Mouse (Mus musculus): Measurements from ENCODE around the gene Sec24c.

The Sec24c gene

DNA sequence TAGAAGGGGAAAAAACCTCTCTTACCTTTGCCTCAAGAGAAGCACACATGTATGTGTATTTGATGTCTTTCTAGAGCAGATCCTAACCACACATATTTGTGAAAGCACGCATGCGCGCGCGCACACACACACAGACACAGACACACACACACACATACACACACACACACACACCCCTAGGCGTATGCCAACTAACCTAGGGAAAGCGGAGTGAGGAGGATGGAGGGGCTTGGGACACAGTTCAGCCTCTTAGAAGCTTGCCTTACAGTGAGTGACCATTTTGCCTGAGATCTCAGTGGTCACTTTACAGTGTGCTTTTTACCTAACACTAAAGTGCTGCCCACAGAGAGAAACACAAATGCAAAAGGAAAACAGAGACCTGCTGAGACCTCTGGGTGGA lies 14.4 kb upstream of the Sec24c start:
- no peak for DNase-seq (ENCODE audit: inconsistent age in 2 of 2, low spot score in 1 of 2)

DNA sequence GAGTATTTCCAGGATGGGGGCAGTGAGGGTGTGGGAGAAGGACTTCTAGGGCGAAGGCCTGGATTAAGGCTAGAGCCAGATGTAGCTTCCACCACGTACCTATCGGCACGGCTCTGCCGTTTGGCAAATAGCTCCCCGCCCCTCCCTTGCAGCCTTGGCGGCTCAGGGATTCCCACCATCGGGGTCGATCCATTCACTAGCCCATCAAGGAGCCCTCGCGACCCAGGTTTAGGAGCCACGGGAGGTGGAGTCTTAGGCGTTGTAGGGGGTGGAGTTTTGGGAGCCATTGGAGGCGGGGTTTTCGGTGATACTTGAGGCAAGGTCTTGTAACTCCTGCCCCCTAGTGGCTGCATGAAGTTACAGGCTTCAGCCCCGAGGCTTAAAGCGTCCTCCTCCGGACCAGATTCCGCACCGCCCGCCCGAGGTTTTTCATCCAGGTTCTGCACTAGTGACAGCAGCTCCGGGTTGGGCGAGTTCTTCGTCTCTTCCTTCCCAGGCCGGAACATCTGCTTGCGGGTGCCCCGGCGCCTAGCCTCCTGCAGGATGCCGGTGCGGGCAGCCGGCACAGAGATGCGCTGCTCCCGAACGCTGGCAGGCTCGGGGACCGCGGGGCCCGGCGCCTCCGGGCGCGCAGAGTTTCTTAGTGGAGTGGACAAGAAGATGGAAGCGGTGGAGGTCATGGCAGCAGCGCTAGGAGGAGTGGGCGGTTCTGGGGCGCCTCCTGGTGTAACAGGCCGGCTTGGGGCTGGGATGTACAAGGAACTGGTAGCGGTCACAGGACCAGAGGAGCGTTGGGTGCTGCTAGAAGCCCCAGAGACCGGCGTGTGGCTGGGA lies 13.1 kb upstream of the Sec24c start:
- peak; percentile 93 to 98 for DNase-seq (ENCODE audit: inconsistent age in 2 of 2, low spot score in 1 of 2)

DNA sequence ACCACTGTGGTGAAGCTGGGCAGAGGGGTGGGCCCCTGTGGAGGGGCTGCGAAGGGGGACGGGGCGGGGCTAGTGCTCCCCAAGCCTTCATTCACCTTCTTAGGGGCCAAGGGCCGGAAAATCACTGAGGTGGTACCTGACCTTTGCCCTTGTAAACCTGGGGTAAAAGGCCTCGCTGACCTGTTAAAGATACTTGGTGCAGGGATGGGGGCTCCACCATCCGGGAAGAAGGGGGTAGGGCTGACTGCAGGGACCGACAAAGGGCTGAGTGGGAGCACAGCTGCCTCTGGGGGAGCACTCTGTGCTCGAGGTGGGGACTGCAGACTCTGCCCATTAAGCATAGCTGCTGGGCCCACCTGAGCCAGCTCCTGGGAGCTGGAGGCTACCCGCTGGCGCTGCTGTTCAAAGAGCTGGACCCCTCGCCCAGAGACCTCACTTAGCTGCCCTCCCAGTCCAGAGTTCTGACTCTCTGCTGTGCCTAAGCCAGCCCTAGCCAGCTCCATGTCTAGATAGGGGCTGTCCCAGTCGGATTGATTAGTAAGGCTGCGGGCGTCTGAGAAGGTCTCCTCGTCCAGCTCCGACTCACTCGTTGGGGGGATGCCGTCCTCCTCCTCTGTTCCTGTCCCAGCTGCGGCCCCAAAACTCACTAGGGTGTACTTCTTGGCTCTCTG lies 12.3 kb upstream of the Sec24c start:
- no peak for DNase-seq (ENCODE audit: inconsistent age in 2 of 2, low spot score in 1 of 2)

DNA sequence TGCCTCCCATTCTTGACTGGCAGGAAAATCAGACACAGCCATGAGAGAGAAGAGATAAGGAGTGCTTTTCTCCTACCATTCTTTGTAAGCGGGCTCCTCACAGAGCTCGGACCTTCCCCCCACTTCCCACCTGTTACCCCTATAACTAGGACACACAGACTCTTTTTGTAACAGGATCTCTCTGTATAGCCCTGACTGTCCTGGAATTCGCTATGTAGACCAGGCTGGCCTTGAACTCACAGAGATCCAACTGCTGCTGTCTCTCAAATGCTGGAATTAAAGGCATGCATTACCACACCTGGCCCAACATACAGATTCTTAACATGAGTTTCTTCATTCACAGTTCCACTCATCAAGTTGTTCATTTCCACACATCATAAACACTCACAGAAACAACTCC lies 11.4 kb upstream of the Sec24c start:
- DNase-seq (ENCODE audit: inconsistent age in 2 of 2, low spot score in 1 of 2) = no peak

DNA sequence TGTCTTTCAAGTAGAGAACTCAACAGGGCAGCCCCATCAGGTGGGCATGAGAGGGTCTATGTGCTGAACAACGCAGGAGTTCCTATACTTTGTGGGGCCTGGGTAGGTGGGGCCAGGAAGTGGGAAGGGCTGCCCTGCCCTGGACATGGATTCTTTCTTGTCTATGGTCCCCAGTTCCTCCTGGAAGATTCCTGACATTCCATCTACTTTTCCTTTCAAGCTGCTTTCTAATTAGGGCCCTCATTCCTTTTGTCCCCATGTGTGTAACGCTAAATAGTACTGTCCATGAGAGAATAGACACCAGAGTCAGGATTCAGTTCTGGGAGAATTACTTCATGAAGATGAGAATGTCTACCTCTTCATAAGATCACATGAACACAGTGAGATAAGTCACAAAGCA lies 10.5 kb upstream of the Sec24c start:
- DNase-seq (ENCODE audit: inconsistent age in 2 of 2, low spot score in 1 of 2) = no peak

DNA sequence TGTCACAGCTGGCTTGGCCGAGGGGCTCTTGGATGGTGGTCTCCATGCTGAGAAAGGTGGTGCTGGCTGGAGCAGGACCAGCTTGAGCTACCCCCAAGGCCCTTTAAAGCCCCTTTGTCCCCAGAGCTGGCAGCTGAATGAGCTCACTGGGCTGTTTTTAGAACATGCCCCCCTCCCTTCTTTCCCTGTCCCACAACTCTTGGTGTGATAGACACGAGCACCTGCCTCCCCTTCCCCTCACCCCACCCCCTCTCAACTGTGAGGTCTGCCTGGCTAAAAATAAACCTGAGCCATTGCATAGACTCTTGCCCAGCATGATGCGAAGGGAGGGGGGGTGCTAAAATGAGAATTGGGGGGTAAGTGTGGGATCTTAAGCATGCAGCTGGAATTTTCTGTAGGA lies 9.7 kb upstream of the Sec24c start:
- DNase-seq (ENCODE audit: inconsistent age in 2 of 2, low spot score in 1 of 2) = no peak

DNA sequence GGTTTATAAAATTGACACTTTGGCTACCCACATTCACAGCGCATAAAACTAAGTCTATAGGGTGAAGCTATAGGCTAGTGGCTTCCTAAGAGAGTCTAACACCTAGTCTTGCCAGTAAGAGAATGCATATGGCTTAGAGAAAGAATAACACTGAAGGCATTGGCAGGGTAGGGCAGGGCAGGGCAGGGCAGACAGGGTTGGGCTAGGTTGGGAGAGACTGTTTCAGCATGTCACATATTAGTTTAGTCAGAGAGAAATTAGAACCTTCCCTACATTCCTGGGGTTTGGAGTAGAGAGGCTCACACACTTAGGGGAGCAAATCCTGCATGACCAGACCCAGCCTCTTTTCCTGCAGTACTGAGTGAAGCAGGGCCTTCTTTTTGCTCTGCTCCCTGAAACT lies 6.6 kb upstream of the Sec24c start:
- no peak for DNase-seq (ENCODE audit: inconsistent age in 2 of 2, low spot score in 1 of 2)

DNA sequence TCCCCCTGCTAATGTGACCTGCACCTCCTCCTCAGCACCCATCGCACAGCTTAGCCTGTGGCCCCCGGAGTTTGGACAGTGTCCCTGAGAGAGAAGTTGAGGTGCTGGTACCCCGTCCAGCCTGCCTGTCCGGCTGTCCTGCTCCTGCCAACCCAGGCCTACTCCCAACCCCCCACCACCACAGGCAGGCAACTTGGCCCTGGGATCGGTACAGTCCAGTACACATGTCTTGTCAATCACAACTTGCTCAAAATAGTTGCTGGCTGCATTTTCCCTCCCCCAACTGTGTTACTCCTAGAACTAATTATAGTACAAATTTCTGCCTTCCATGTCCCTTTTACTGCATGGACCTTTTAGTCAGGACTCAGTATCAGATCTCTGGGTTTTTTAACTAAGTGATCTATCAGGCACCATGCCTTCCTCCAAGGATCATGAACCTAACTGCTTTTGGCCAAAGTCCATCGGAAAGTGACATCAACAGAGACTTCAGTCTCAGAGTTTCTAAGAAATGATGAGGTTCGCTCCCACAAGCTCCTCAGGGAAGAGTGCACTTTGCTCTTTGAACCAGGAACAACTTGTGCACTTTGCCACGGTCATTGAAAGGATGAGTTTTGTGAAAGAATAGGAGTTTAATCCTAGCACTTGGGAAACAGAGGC lies 5.8 kb upstream of the Sec24c start, which contains the start of gene Synpo2l:
Gene Synpo2l, minus strand, starts transcription at position 201 of the 657 bp plus-strand sequence.
- DNase-seq (ENCODE audit: inconsistent age in 2 of 2, low spot score in 1 of 2) = no peak

DNA sequence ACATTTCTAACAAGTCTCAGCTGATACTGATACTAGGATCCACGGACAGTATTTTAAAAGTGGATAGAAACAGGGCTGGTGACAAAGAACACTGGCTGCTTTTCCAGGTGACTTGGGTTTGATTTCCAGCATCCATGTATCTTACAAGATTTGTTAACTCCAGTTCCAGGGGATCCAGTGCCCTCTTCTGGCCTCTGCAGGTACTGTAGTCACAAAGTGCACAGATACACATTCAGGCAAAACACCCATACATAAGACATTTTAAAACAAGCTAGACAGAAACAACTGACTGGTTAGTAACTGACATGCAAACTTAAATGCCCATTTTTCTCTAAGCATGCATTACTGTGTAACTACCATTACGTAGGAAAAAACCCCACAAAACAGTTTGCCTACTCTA lies 1.1 kb upstream of the Sec24c start:
- peak in 1 of 2 experiments; percentile 64 for DNase-seq (ENCODE audit: inconsistent age in 2 of 2, low spot score in 1 of 2)

DNA sequence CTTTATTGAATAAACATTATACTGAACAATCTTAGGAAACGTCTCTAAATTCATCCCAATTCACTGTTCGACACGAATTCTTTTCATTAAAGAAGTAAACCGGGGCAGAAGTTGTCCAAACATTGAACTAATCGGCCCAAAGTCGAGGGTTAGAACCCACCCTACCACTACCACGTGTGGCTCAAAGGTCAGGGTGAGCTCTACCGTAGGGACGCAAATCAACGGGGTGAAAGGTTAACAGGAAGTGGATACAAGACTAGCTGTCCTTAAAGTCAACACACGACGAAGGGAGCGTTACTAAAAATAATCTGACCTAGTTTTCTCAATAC lies 409 bp upstream of the Sec24c start:
- peak in 1 of 2 experiments; percentile 63 for DNase-seq (ENCODE audit: inconsistent age in 2 of 2, low spot score in 1 of 2)

DNA sequence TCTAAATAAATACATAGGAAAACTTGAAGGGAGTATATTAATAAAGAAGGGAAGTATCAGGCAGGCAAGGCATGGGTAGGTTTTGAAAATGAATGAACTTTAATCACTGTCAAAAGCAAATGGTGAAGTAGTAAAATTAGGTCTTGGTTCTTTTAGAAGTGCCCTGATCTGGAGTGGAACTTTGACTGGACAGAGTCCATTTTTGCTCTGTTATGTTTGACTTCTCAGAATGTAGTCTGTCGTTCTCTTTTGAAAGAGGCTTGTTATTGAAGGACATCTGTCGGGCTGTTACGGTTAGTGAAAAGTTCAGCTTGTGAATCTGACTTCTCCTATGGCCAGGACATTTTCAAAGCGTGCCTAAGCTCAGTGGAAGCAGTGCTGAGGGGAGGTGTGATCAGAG lies 3.8 kb downstream of the Sec24c start:
- no peak for DNase-seq (ENCODE audit: inconsistent age in 2 of 2, low spot score in 1 of 2)

DNA sequence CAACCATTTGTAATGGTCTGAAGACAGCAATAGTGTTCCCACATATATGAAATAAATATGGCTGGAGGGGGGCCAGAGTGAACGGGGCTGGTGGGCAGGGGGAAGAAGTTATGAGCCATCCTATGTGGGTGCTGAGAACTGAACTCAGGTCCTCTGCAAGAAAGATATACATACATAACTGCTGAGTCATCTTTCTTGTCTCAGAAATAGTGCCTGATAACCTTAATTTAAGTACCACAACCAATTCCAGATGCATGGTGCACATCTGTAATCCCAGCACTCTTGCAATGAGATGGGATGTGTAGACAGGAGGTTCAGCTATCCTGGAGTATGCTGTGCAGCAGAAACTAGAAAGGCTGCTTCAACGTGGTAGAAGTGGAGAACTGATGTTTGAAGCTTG lies 7.6 kb downstream of the Sec24c start:
- DNase-seq (ENCODE audit: inconsistent age in 2 of 2, low spot score in 1 of 2) = no peak

DNA sequence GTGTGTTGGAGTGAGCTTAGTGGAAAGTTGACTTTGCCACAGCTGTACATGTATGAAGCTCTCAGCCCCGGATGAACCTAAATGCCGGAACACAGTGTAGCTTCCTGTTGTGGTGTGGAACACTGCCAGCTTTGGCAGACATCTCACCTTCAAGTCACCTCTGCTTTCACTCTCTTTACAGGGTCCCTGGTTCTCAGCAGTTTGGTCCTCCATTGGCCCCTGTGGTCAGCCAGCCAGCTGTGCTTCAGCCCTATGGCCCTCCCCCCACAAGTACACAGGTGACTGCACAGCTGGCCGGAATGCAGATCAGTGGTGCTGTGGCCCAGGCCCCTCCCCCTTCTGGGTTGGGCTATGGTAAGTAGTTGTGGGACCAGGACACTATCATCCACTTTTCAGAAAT lies 8.4 kb downstream of the Sec24c start:
- DNase-seq (ENCODE audit: inconsistent age in 2 of 2, low spot score in 1 of 2) = no peak

DNA sequence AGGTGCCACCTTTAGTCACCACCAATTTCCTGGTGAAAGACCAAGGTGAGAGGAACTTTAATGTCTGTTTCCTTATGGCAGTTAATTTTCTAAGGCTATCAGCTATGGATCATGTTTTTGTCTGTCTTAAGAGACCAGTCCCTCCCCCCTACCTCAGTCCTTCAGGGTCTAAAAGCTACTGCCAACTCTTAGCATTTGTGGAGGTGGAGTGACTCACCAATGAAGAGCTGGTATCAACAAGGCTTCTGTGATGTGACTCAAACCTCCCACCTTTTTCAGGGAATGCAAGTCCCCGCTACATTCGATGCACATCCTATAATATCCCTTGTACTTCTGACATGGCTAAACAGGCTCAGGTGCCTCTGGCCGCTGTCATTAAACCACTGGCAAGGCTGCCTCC lies 12.5 kb downstream of the Sec24c start:
- DNase-seq (ENCODE audit: inconsistent age in 2 of 2, low spot score in 1 of 2) = no peak

DNA sequence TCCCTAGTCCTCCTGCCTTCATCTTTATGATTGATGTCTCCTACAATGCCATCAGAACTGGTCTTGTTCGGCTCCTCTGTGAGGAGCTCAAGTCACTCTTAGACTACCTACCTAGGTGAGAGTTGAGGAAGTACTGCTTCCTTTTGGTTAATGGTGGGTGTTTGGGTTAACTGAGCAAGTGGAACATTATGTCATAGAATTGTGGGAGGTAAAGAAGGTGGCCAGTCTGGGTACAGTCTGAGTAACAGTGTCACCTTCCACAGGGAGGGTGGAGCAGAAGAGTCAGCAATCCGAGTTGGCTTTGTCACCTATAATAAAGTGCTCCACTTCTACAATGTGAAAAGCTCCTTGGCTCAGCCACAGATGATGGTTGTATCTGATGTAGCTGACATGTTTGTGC lies 14.9 kb downstream of the Sec24c start:
- DNase-seq (ENCODE audit: inconsistent age in 2 of 2, low spot score in 1 of 2) = no peak

DNA sequence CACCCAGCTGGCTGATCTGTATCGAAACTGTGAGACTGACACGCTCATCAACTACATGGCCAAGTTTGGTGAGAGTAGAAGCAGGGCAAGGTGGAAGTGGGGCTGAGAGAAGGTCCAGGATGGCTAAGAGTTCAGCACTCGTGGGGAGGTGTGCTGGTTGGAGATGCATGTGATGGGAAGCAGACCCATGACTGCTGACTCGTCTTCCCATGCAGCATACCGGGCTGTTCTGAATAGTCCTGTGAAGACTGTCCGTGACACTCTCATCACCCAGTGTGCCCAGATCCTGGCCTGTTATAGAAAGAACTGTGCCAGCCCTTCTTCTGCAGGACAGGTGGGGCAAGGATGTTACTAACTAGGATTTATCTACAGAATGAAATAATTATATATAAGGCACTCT lies 17.7 kb downstream of the Sec24c start:
- no peak for DNase-seq (ENCODE audit: inconsistent age in 2 of 2, low spot score in 1 of 2)

DNA sequence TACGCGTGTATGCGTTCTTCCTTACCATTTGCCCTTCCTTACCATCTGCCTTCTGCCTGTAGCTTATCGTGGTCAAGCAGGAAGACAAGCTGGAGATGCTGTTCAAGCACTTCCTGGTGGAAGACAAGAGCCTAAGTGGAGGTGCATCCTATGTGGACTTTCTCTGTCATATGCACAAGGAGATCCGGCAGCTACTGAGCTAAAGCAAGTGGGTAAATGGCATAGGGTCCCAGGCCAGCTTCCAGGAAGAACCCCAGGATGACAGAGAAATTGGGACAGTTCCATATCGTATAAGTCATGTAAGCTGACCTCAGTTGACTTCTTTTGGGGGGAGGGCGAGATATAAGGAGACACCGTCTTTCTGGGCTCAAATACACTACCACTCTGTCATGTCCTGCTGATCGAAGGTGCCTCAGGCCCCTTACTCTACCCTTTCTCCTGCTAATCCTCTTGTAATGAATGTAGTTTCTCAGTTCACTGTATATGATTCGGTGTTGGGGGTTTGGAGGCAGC lies 19.5 kb downstream of the Sec24c start:
- DNase-seq (ENCODE audit: inconsistent age in 2 of 2, low spot score in 1 of 2) = peak in 1 of 2 experiments; percentile 48

DNA sequence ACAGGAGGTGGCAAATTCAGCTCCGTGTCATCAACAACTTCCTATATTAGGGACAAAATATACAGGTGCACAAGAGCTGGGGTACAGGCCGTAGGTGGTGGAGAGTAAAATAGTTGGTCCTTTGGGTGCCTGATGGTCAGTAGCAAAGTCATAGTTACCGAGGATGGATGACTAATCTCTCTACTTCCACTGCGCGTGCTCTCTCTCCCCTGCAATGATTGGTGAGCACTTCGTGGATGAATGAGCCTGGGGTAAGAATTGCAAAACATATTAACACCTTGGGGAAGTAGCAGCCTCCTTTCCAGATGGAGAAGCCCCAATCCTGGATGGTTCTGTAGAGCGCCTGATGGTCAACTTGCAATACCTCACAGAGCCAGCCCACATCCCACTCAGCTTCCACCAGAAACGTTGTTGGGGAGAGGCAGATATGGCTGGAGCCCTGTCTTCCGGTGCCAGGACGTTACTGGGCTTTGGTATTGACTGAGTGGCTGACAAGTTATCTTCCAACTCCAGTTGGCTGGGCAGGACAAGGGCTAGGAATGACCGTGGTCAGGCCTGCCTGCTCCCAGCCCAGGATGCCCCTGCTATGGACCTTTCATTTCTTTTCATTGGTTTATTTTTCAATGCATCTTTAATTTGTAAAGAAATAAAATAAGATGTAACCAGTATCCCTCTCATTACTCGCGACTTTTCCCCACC lies 20.2 kb downstream of the Sec24c start:
- peak in 1 of 2 experiments; percentile 57 for DNase-seq (ENCODE audit: inconsistent age in 2 of 2, low spot score in 1 of 2)

DNA sequence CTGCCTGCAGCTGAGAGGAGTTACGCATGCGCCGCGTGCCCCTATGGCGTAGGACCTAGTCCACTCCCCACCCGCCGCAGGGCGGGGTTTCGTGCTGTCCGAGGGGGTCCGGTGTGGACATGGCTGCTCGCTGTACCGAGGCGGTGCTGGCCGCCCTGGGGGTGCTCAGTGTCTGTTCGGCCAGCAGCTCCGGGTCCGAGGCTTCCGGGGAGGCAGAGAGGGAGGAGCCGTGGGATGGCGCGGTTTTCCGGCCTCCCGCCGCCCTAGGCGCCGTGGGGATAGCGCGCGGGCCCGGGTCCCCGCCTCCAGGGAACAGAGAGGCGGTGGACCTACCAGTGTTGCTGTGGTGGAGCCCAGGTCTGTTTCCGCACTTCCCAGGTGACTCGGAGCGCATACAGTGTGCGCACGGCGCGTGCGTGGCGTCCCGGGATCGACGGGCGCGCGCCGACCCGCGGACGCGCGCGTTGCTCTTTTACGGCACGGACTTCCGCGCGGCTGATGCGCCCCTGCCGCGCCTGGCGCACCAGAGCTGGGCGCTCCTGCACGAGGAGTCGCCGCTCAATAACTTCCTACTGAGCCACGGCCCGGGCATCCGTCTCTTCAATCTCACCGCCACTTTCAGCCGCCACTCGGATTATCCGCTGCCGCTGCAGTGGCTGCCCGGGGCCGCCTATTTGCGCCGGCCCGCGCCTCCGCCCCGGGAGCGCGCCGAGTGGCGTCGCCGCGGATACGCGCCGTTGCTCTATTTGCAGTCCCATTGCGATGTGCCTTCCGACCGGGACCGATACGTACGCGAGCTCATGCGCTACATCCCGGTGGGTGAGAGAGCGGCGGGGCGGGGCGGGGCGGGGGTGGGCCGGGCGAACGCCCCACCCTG lies 21.0 kb downstream of the Sec24c start, which contains the start of gene Fut11:
Gene Fut11, plus strand, starts transcription at position 85 of the 877 bp plus-strand sequence.
- DNase-seq (ENCODE audit: inconsistent age in 2 of 2, low spot score in 1 of 2) = peak; percentile 93 to 96

Measured in adrenal gland, adult (tissue).